ENCODE assay signal across 12 mouse cellular contexts in genomic region chr7:65638170-65638770, GRCm38 (mm10). TPM values are rescaled to one million over a fixed set of nuclear protein-coding genes. Genes with fewer than 3 reads are reported as not detected.
DNase-seq lines count a peak whose midpoint lies in the region; ATAC-seq lines count a peak whose summit lies in the region.
"Had no signal": no experiment of that assay in that cellular context is flagged by ENCODE, and none has a peak within 500 bp of the region (broad histone marks: within the 10 kb centered on the region; RNA-seq: fewer than 3 reads in every experiment).

No protein-coding gene starts in this region.

- H3K27ac ChIP-seq in kidney, embryonic 15.5 days, result no peak overlapping the region
- H3K27ac ChIP-seq in neural tube, embryonic 13.5 days (replicated peaks), result no peak overlapping the region
- no peak overlapping the region for H3K27ac ChIP-seq in neural tube, embryonic 15.5 days (replicated peaks)
- H3K27ac ChIP-seq: embryonic facial prominence, embryonic 15.5 days; midbrain, embryonic 12.5 days had no signal

- H3K4me3 ChIP-seq in kidney, embryonic 15.5 days (replicated peaks), result no peak overlapping the region
- H3K4me3 ChIP-seq in neural tube, embryonic 13.5 days, result no peak overlapping the region
- H3K4me3 ChIP-seq in neural tube, embryonic 15.5 days (replicated peaks), result no peak overlapping the region
- H3K4me3 ChIP-seq: embryonic facial prominence, embryonic 15.5 days; midbrain, embryonic 12.5 days had no signal

- peaks cover 8% of the 10 kb centered on the region; the same call in 1 of the 2 replicates for H3K27me3 ChIP-seq in kidney, embryonic 15.5 days
- peaks cover 9% of the 10 kb centered on the region for H3K27me3 ChIP-seq in neural tube, embryonic 13.5 days
- H3K27me3 ChIP-seq in neural tube, embryonic 15.5 days (replicated peaks), result no peaks in the 10 kb centered on the region; the same call in 1 of the 2 replicates

- peak; percentile 20 for DNase-seq in cerebellum, adult 9-10 months
- DNase-seq in cerebellum, postnatal 4 days (ENCODE audit: low spot score in 2 of 2), result no peak
- DNase-seq in kidney, adult 9 months, result no peak
- DNase-seq in retina, postnatal 1 day, result peak; percentile 76
- no peak for DNase-seq in MN1 (ENCODE audit: low spot score)
- DNase-seq: lung, adult 2 months; spleen, adult 18-20 months had no signal

- H3K9me3 ChIP-seq in kidney, embryonic 15.5 days (replicated peaks), result no peaks in the 10 kb centered on the region
- H3K9me3 ChIP-seq in neural tube, embryonic 13.5 days, result no peaks in the 10 kb centered on the region
- no peaks in the 10 kb centered on the region for H3K9me3 ChIP-seq in neural tube, embryonic 15.5 days (replicated peaks)
- H3K9me3 ChIP-seq: embryonic facial prominence, embryonic 15.5 days; midbrain, embryonic 12.5 days had no signal

- 0 out of 2 replicates have a peak, but pooled peaks have one; percentile 9 for ATAC-seq in kidney, embryonic 15.5 days (replicated peaks; ENCODE audit: low FRiP score)
- ATAC-seq in neural tube, embryonic 13.5 days (ENCODE audit: low read depth), result peak; percentile 50; the same call in 1 of the 2 replicates
- no peak for ATAC-seq in neural tube, embryonic 15.5 days (ENCODE audit: low FRiP score)

- no peaks in the 10 kb centered on the region for H3K4me1 ChIP-seq in kidney, embryonic 15.5 days
- H3K4me1 ChIP-seq in neural tube, embryonic 13.5 days (replicated peaks), result no peaks in the 10 kb centered on the region
- H3K4me1 ChIP-seq in neural tube, embryonic 15.5 days, result no peaks in the 10 kb centered on the region
- H3K4me1 ChIP-seq: embryonic facial prominence, embryonic 15.5 days; midbrain, embryonic 12.5 days had no signal

- 64% methylated on average over 7 of the region's 7 CpGs for WGBS in kidney, embryonic 15.5 days
- 38% methylated on average over 7 of the region's 7 CpGs for WGBS in neural tube, embryonic 13.5 days
- 42% methylated on average over 7 of the region's 7 CpGs for WGBS in neural tube, embryonic 15.5 days

- no peak overlapping the region for H3K9ac ChIP-seq in kidney, embryonic 15.5 days
- H3K9ac ChIP-seq in neural tube, embryonic 13.5 days, result no peak overlapping the region
- no peak overlapping the region for H3K9ac ChIP-seq in neural tube, embryonic 15.5 days (replicated peaks)
- H3K9ac ChIP-seq: embryonic facial prominence, embryonic 15.5 days; midbrain, embryonic 12.5 days had no signal

- H3K4me2 ChIP-seq in kidney, embryonic 15.5 days, result no peak overlapping the region
- H3K4me2 ChIP-seq in neural tube, embryonic 13.5 days, result no peak overlapping the region
- no peak overlapping the region for H3K4me2 ChIP-seq in neural tube, embryonic 15.5 days
- H3K4me2 ChIP-seq: embryonic facial prominence, embryonic 15.5 days; midbrain, embryonic 12.5 days had no signal

- H3K36me3 ChIP-seq in kidney, embryonic 15.5 days, result no peaks in the 10 kb centered on the region
- H3K36me3 ChIP-seq in neural tube, embryonic 13.5 days, result no peaks in the 10 kb centered on the region
- no peaks in the 10 kb centered on the region for H3K36me3 ChIP-seq in neural tube, embryonic 15.5 days
- H3K36me3 ChIP-seq: embryonic facial prominence, embryonic 15.5 days; midbrain, embryonic 12.5 days had no signal

RNA-seq across cellular contexts. Expression of gene Tarsl2, which starts 6.4 kb away (rescaled TPM):
- 10.3 and 11.1 TPM in 2 replicates for polyA plus RNA-seq in kidney, embryonic 15.5 days (2015; fragmentation: Nextera tagmentation; extraction: Ambion mirVana)
- polyA plus RNA-seq in neural tube, embryonic 13.5 days (2015; fragmentation: Nextera tagmentation; extraction: Ambion mirVana), result 13.3 and 15.6 TPM in 2 replicates
- 20.5 and 22.3 TPM in 2 replicates for polyA plus RNA-seq in neural tube, embryonic 15.5 days (2015; fragmentation: Nextera tagmentation; extraction: Ambion mirVana)

RNA-seq across cellular contexts. Expression of gene Tm2d3, which starts 52.7 kb away (rescaled TPM):
- 88.1 and 89.8 TPM in 2 replicates for polyA plus RNA-seq in kidney, embryonic 15.5 days (2015; fragmentation: Nextera tagmentation; extraction: Ambion mirVana)
- polyA plus RNA-seq in neural tube, embryonic 13.5 days (2015; fragmentation: Nextera tagmentation; extraction: Ambion mirVana), result 83.9 and 87.3 TPM in 2 replicates
- polyA plus RNA-seq in neural tube, embryonic 15.5 days (2015; fragmentation: Nextera tagmentation; extraction: Ambion mirVana), result 80.8 and 90.8 TPM in 2 replicates

Comparison
In these comparisons a context has a peak if more than half of its experiments do, and no peak if none do; other contexts are left out.
1. DNase-seq: peak in cerebellum, adult 9-10 months (single experiment) and retina, postnatal 1 day (single experiment); none in cerebellum, postnatal 4 days (0 of 2), kidney, adult 9 months (single experiment) and MN1 (single experiment).